Mouse (Mus musculus) lung, postnatal 0 days (tissue): ENCODE data around the gene Gpc2. TPM values are rescaled to one million over a fixed set of nuclear protein-coding genes. Genes with fewer than 3 reads are reported as not detected.

Source experiments
- ATAC-seq: fragments of 200-750 bp; cut with Nextera tagmentation; 2 replicates; pipeline ENCODE4 v1.8.0; 2017; ENCODE audit warnings: moderate library complexity
- DNase-seq: peaks from one replicate; pipeline ENCODE4 v3.0.0-alpha.2; 2016; ENCODE audit warnings: low spot score
- H3K27ac ChIP-seq: fragments of 300-500 bp; sonication (generic); 2 replicates; pipeline ENCODE4 v1.5.1; 2014; ENCODE audit warnings: antibody characterized with exemption, mild to moderate bottlenecking, low read length, mixed read lengths
- H3K27me3 ChIP-seq: fragments of 300-500 bp; sonication (generic); replicated peaks from 2 replicates; pipeline ENCODE4 v1.6.1; 2014; ENCODE audit warnings: low read length, mixed read lengths; ENCODE audit not compliant: insufficient read depth
- H3K36me3 ChIP-seq: fragments of 300-500 bp; sonication (generic); 2 replicates; pipeline ENCODE4 v1.6.1; 2014; ENCODE audit warnings: low read length, mixed read lengths; ENCODE audit not compliant: insufficient read depth
- H3K4me1 ChIP-seq: fragments of 300-500 bp; sonication (generic); 2 replicates; pipeline ENCODE4 v1.6.1; 2014; ENCODE audit warnings: antibody characterized with exemption, low read depth, low read length, mixed read lengths; ENCODE audit not compliant: insufficient read depth
- H3K4me2 ChIP-seq: fragments of 300-500 bp; sonication (generic); replicated peaks from 2 replicates; pipeline ENCODE4 v1.6.1; 2014; ENCODE audit warnings: low read depth, mild to moderate bottlenecking, low read length, moderate library complexity, mixed read lengths
- H3K4me3 ChIP-seq: fragments of 300-500 bp; sonication (generic); 2 replicates; pipeline ENCODE4 v1.5.1; 2014; ENCODE audit warnings: low read depth, low read length
- H3K9ac ChIP-seq: fragments of 300-500 bp; sonication (generic); replicated peaks from 2 replicates; pipeline ENCODE4 v1.6.1; 2014; ENCODE audit warnings: low read depth, mild to moderate bottlenecking
- H3K9me3 ChIP-seq: fragments of 300-500 bp; sonication (generic); 2 replicates; pipeline ENCODE4 v1.6.1; 2016; ENCODE audit warnings: low read length, mixed read lengths
- CTCF ChIP-seq: IDR thresholded peaks from 2 replicates; pipeline ENCODE4 v1.5.1; 2016; ENCODE audit warnings: antibody characterized with exemption, mild to moderate bottlenecking
- EP300 ChIP-seq: IDR thresholded peaks from 2 replicates; pipeline ENCODE4 v1.6.1; 2016; ENCODE audit warnings: antibody characterized with exemption, mild to moderate bottlenecking, control low read depth
- WGBS: fragments of 180-500 bp; shearing (Covaris S2); extraction: QIAGEN DNeasy Blood & Tissue Kit; methylation state at CpG from one replicate; pipeline ENCODE4 v1.1.7; 2014; 5-methylcytosine and 5-hydroxymethylcytosine counted together
- polyA plus RNA-seq: library from polyadenylated mRNA; unstranded; fragments of >200 nt; fragmentation: Nextera tagmentation; extraction: Ambion mirVana; gene quantifications from 2 replicates; pipeline ENCODE4 v1.2.1, GENCODE M21; 2015

Gpc2 gene
- polyA plus RNA-seq, 1 experiment from 2014 or later = 2.0 TPM

DNA sequence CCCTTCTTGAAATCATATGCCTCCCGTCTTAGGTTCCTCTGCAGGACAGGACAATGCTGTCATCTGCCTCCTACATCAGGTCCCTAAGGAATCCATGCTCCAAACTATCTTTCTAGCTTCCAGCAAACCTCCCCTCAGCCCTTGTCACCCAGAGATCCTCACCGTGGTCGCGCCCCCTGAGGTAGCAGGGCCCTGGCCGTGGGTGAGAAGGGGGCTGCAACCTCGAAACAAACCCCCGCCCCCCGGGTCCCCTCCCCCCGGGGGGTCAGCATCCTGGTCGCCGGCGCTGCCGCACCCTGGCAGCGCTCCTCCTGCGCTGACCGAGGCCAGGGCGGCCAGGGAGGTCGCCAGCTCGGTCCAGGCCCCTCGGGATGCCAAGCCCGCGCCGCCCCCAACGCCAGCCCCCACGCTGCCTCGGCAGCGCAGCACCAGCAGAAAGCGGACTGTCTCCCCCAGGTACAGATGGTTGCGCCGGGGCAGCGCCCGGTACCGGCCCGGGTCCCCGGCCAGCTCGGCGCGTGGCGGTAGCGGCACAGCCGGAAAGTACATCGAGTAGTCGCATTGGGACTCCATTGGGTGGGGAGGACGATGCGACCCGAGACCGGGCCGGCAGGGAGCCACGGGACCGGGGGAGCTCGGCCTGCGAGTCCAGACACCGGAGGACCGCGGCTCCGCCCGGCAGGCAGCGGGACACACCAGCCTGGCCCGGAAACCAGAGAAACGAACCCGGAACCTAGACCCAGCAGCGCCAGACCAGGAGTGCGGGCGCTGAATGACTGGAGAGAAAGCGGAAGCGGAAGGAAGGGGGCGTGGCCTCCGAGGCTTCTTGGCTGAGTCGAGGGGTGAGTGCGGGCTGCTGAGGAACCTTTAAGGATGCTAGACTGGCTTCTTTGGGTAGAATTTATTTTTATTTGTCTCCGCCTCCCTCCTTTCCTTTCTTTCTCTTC, 16.3 kb downstream of the Gpc2 start, which contains the start of gene BC037034:
TSS of gene BC037034 (minus strand) at position 774 of the 947 bp plus-strand sequence.
- under 1% methylated on average over 60 of the region's 71 CpGs for WGBS
- DNase-seq (peak; percentile 97), ATAC-seq (peak; percentile 94)
- Histone ChIP-seq H3K4me1 (peaks cover 11% of the 10 kb centered on the region), H3K27ac (peak within 1 kb of the TSS; percentile 75), H3K27me3 (no peaks in the 10 kb centered on the region), H3K4me2 (peak within 1 kb of the TSS; percentile 99), H3K9ac (peak within 1 kb of the TSS; percentile 82), H3K36me3 (0 out of 2 replicates have a peak, but pooled peaks cover 6% of the 10 kb centered on the region), H3K4me3 (peak within 1 kb of the TSS; percentile 87), H3K9me3 (no peaks in the 10 kb centered on the region)
- TF ChIP-seq EP300 = no peak
- no peak for TF ChIP-seq CTCF

DNA sequence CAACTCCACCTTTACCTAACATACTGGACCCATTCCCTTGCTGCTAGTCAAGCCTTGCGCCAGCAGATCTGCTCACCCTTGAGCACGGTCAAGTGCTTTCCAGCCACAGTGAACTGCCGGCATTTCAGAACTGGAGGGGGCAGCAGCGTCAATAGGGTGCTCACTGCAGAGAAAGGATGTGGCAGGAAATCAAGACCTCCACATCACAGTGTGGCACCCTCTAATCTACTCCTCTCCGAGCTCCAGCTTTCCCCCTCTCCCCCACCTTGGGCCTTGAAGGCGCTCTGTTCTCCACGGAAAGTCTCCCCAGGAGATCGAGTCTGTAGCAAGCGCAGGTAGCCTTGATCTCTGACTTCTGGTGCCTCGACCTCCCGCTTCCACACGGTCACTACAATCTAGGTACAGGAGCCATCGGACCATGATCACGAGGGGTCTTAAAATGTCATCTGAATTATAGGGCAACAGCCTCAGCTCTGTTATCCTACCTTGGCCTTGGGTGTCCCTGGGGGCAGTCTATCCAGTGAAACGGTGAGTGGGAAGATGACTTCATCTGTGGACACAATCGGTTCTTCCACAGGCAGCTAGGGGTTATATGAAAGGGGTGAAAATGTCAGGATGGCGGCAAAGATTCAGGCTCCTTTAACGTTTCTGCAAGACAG, 17.1 kb downstream of the Gpc2 start:
- H3K9me3 ChIP-seq = no peaks in the 10 kb centered on the region
- 0 out of 2 replicates have a peak, but pooled peaks cover 6% of the 10 kb centered on the region for H3K36me3 ChIP-seq
- no peak for DNase-seq
- ATAC-seq = no peak
- WGBS = 54% methylated on average over 18 of the region's 18 CpGs
- peak overlapping the region; percentile 82 for H3K9ac ChIP-seq
- no peaks in the 10 kb centered on the region for H3K27me3 ChIP-seq
- H3K27ac ChIP-seq = no peak overlapping the region
- no peak for TF ChIP-seq EP300
- TF ChIP-seq CTCF = peak; percentile 7; the same call in 1 of the 2 replicates
- H3K4me2 ChIP-seq = peak overlapping the region; percentile 99
- H3K4me1 ChIP-seq = peaks cover 11% of the 10 kb centered on the region
- H3K4me3 ChIP-seq = peak overlapping the region; percentile 87; the same call in 1 of the 2 replicates

DNA sequence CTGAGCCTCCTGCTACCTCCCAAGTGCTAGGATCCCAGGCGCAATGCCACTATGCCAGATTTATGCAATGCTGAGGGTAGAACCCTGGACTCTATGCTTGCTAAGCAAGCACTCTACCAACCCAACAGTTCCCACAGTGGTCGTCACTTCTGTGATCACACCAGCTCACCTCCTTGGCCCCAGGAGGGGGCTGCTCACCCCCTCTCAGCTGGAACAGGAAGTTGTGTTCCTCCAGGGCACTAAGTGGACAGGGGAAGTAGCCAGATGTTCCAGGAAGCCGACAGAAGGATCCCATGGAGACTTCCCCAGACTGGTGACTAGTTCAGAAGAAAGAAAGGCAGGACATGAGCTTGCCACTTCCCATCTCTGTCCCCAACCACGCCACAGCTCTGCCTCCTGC, 17.8 kb downstream of the Gpc2 start:
- 77% methylated on average over 4 of the region's 4 CpGs for WGBS
- H3K9ac ChIP-seq = no peak overlapping the region
- H3K27me3 ChIP-seq = no peaks in the 10 kb centered on the region

DNA sequence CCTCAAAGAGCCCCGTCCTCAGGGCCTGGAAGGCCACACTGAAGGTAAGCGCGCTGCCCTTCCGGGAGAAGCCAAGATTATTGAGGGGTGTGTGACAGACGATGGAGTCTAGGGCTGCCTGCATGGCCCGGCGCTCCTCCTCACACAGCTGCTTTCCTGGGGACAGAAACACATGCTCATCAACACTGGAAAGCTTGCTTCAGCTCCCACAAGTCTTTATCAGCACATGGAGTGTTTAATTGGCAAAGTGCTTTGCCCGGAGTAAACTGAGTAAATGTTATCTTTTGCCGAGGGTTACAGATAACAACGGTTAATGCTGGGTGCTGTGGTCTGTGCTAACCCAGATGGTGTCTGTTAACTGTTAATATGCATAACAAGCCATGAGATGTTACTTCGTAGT, 19.0 kb downstream of the Gpc2 start:
- WGBS = 77% methylated on average over 11 of the region's 11 CpGs
- Histone ChIP-seq H3K9ac (no peak overlapping the region), H3K4me2 (no peak overlapping the region), H3K27ac (no peak overlapping the region), H3K36me3 (0 out of 2 replicates have a peak, but pooled peaks cover 6% of the 10 kb centered on the region), H3K27me3 (no peaks in the 10 kb centered on the region), H3K4me3 (no peak overlapping the region), H3K4me1 (peaks cover 18% of the 10 kb centered on the region), H3K9me3 (no peaks in the 10 kb centered on the region)
- ATAC-seq (no peak), DNase-seq (no peak)
- no peak for TF ChIP-seq EP300
- TF ChIP-seq CTCF = no peak

More for the DNA sequence above, 17.8 kb downstream of the Gpc2 start:
- DNase-seq (peak; percentile 15), ATAC-seq (no peak)
- Histone ChIP-seq H3K36me3 (0 out of 2 replicates have a peak, but pooled peaks cover 6% of the 10 kb centered on the region), H3K4me1 (peaks cover 11% of the 10 kb centered on the region), H3K4me3 (no peak overlapping the region), H3K9me3 (no peaks in the 10 kb centered on the region), H3K27ac (no peak overlapping the region), H3K4me2 (no peak overlapping the region)
- TF ChIP-seq EP300 = no peak
- no peak for TF ChIP-seq CTCF

DNA sequence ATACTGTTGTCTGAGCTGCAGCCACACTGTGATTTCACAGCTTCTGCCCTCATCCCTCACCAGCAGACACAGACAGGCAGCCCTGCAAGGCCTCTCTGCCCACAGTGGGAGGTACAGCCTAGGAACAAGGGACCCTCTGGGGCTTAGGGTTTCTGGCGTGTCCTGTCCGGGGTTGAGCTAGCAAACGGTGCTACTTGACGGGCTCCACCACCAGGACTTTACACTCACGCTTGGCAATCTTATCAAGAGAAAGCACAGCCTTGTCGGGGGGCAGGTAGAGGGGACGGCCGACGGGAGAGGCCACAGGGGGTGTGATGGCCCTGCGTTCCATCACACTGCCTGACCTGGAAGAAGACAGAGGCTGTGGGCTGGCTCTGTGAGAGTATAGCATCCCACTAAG, 19.8 kb downstream of the Gpc2 start:
- 0 out of 2 replicates have a peak, but pooled peaks cover 6% of the 10 kb centered on the region for H3K36me3 ChIP-seq
- H3K4me3 ChIP-seq = no peak overlapping the region
- H3K9me3 ChIP-seq = no peaks in the 10 kb centered on the region
- TF ChIP-seq EP300 (no peak), CTCF (no peak)
- no peak overlapping the region for H3K27ac ChIP-seq
- no peak for ATAC-seq
- no peak overlapping the region for H3K9ac ChIP-seq
- 80% methylated on average over 9 of the region's 10 CpGs for whole genome bisulfite sequencing
- H3K4me1 ChIP-seq = peaks cover 18% of the 10 kb centered on the region
- H3K4me2 ChIP-seq = no peak overlapping the region
- no peak for DNase-seq
- H3K27me3 ChIP-seq = no peaks in the 10 kb centered on the region

DNA sequence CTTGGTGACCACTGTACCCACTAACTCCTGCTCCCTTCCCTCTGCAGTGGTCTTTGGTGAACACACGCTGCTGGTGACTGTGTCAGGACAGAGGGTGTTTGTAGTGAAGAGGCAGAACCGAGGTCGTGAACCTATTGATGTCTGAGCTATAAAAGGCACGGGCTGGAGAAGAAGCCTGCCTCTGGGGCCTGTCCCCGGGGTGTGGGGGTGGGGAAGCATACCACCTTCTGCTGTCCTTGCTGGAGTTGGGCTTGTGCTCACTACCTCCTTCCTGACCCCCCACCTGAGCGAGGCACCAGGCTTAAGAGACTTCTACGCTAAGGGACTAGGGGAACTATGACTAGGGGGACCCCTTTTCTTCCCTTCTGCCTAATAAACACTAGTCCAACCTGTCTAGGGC, 20.8 kb downstream of the Gpc2 start:
- Histone ChIP-seq H3K4me1 (peaks cover 12% of the 10 kb centered on the region; the same call in 1 of the 2 replicates), H3K4me3 (no peak overlapping the region), H3K9me3 (no peaks in the 10 kb centered on the region), H3K36me3 (0 out of 2 replicates have a peak, but pooled peaks cover 6% of the 10 kb centered on the region), H3K27me3 (no peaks in the 10 kb centered on the region), H3K9ac (no peak overlapping the region), H3K4me2 (no peak overlapping the region), H3K27ac (no peak overlapping the region)
- DNase-seq = no peak
- no peak for ATAC-seq
- WGBS = 77% methylated on average over 7 of the region's 7 CpGs
- TF ChIP-seq CTCF (no peak), EP300 (no peak)
